Mouse (Mus musculus) inflammation-experienced regulatory T-cells, adult 6 months (primary cell): ENCODE measurements around the gene Arhgap17. TPM values are rescaled to one million over a fixed set of nuclear protein-coding genes. Genes with fewer than 3 reads are reported as not detected.

ENCODE experiments used
- ATAC-seq: one replicate; pipeline ENCODE4 v1.8.0; 2017
- polyA plus RNA-seq, 3 experiments: library from polyadenylated mRNA; unstranded; fragments of 100-300 nt; shearing (Covaris generic); gene quantifications; one replicate each; pipeline ENCODE4 v1.2.1; 2017

The Arhgap17 gene
- polyA plus RNA-seq, 3 experiments from 2014 or later, result 19.5 to 23.4 (median 22.6) TPM

DNA sequence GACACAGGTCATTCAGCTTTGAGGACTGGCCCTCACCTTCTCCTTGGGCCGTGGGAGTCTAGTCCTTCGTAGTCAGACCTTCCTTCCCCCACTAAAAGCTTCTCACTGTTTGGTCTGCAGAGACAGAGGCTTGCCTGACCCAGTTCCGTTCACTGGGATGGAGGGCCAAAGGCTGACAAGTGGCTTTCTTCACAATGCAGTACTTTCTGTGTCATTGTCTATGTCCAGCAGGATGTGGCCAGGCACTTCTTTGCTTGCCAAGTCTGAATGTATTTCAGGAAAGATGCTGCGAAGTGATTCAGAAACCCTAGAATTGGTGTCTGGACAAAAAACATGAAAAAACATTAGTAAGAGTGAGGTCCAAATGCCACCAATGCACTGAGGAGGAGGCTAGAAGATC lies 89.9 kb downstream of the Arhgap17 start:
- no peak for ATAC-seq

DNA sequence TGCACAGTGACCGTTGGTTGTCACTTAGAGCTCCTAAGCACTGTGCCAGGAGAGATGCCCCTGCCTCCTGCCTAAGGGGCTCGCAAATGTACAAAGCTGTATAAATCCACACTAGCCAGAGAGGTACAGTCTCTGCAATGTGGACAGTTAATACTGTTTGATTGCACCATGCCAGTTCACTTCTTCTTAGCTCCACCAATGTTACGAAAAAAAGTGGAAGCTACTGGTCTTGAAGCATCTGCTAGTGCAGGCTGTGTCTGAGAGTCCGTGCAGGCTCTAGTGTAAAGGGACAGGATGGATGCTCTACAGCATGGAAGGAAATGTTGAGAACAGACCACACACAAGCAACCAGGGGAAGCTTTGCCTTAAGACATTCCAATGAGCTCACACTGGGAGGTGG lies 93.1 kb downstream of the Arhgap17 start:
- no peak for ATAC-seq

DNA sequence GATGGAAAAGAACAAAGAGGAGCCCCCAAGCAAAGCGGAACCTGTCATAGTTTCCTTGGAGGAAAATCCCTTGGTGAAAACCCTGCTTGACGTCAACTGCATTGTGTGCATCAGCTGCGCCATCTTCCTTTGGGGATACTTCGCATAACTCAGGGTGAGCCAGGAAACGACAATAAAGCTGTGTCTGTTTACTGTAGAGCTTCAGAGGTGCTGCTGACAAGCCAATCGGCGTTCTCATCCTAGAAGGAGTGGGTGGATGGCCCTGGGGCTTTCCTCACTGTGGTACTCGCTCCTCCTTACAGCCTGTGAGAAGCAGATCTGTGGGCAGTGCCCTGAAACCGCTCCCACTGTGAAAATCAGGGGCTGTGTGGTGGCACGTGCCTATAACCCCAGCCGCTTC lies 96.7 kb downstream of the Arhgap17 start:
- peak; percentile 84 for ATAC-seq

DNA sequence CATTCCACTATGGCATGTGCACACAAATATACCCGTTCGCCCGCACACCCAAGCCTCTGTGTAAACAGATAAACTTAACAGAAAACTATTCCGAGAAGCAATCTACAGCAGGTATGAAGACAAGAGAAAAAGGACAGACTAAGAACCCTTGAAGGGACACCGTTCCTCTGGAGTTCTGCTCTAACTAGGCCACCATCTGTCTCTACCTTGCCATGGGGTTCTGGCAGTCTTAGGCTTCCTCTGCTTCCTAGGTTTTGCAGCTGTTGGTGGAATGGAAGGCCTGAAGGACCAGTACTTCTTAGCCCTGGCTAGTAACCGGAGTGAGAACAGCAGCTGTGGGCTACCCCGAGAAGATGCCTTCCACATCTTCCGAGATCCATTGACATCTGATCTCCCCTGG lies 111.6 kb downstream of the Arhgap17 start:
- no peak for ATAC-seq

DNA sequence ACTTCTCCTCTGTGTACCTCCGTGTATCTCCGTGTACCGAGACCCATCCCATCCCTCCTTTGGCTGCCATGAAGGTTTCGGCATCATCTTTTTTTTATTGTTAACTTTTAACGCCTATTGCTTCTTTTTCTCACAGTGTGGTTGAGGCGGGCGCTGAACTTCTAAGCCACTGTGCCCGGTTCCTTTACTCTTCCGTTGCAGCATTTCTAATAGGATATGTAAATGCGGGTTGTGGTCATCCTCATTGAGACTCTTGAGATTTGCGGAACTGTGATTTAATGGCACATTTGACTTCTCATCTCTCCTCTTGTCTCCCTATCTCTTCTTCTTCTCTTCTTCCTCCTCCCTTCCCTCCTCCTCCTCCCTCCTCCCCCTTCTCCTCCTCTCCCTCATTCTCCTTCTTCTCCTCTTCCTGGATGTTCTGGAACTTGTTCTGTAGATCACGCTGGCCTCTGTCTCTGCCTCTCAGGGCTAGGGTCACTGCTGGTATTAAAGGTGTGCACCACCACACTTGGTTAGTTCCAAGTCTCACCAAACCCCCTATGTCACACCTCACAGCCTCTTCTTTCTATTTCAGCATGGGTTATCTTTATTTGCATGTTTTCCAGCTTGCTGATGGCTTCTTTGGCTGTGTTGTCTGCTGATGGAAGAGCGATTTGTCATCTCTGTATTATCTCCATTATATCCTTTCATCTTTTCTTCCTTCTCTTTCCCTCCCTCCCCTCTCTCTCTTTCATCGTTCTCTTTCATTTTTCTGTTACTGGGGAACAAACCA lies 115.3 kb downstream of the Arhgap17 start:
- no peak for ATAC-seq

DNA sequence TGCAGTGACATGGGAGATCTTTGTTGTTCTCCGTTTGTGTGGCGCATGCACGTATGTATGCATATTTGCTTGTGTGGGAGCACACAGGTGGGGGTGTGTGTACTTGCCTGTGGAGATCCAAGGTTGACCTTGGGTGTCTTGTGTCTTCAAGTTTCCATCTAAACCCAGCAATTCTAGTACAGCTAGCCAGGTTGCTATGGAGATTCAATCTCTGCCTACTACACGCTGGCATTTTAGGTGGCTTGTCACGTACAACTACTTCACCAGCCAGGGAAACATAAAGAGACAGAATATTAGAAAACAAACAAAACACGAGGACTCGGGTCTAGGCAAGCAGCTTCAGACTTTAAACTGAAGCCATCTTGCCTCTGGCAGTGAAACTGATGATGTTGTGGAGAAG lies 116.3 kb downstream of the Arhgap17 start:
- ATAC-seq, result no peak

DNA sequence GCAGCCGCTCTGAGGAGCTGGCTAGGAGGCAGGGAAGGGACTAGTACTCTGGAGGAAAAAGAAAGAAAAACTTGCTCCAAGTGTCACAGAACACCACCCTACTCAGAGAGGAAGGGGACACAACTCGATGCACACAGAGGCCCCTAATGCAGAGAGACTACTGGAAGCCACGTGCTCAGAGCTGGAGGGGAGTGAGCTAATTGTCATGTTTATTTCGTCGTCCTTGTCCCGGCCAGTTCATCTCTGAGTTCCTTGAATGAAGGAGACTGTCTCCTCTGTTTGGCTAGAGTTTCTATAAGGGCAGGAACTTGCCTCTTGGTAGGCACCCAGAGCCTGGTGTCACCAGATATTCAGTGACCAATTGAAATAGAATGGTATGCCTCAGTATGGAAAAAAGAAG lies 118.4 kb downstream of the Arhgap17 start:
- no peak for ATAC-seq

DNA sequence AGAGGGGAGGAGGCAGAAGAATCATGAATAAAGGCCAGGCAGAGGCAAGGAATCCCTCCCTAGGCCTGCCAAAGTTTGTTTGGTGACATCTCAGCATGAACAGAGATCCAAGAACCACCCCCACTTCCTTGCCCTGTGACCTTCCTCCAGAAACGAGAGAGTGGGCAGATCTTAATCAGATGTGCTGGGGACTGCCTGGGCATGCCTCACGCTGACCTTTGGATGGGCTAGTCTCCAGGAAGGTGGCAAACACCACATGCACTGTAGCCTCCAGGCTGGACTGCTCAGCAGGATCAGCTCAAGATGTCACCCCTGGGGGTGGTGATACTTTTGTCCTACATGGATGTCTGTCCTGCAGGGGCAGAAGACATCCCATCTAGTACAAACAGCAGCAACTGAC lies 121.5 kb downstream of the Arhgap17 start:
- no peak for ATAC-seq

DNA sequence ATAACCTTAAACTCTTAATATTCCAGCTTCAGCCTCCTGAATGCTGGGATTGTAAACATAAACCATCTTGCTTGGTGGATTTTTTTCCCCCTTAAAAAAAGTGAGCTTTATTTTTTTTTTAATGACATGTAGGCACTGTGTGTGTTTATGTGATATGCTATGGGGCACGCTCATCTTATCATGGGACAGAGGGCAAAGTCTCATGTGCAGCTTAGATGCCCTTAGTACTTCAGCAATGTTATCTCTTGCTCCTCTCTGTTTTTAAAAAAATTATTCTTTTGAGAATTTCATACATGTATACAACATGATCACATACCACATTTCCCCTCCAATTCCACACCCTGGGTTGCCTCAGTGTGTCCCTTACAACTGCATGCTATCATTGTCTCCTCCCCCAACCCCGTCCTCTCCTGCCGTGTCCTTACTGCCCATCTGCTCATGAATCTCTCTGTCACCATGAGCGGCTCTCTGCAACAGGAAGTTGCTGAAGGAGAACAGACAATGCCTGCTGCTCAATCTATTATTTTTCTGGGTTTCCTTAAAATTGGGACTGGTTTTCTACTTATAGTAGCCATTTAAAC lies 123.1 kb downstream of the Arhgap17 start:
- ATAC-seq, result no peak

DNA sequence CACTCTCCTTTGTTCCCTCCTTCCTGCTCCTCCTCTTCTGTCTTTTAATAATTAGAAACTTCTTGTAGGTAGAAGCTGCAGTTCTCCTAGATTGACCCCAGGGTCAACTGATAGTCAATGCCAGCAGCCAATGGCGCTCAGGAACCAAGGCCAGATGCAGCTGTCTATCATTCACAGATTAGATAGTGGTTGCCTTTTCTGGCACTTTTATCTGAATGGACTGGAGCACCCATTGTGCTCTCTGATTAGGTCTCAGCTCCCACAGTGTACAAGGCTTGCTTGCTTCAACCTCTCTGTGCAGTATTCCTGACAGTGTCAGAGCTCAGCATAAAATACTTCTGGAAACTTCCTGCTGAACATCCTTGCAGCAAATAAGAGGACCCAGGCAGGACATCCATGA lies 124.9 kb downstream of the Arhgap17 start:
- no peak for ATAC-seq

DNA sequence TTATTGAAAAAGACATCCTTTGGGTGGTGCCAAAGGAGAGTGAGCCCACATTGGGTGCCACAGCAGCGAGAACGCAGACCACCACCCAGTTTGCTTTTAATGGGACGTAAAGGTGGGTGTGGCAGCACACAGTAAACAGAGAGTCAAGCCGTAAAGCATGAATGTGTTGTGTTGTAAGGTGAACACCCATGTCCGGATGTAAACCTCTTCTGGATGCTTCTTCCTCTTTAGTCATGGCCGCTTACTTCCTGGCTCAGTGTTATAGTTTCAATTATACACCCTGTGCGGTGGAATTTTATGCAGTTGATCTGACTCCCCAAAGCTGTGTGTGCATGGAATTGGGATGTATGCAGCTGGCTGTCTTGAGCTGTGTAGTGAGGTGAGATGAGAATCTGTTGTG lies 127.5 kb downstream of the Arhgap17 start:
- no peak for ATAC-seq

DNA sequence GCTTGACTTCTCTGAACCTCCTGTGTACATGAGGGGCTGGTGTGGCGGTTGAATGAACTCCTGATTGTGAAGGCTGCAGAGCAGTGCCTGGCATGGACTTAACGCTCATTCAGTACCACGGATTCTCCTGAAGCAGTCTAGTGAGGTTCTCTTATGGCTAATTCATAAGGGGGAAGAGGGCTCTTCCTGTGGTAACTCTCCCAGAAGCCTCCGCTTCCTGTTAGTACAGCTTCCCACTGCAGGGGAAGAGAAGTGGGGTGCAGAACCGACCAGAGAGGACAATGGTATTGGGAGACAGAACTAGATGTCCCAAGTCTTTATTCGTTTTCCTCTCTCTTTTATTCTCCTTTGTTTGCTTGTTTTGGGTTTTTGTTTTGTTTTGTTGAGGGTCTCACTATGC lies 129.7 kb downstream of the Arhgap17 start:
- peak; percentile 25 for ATAC-seq

DNA sequence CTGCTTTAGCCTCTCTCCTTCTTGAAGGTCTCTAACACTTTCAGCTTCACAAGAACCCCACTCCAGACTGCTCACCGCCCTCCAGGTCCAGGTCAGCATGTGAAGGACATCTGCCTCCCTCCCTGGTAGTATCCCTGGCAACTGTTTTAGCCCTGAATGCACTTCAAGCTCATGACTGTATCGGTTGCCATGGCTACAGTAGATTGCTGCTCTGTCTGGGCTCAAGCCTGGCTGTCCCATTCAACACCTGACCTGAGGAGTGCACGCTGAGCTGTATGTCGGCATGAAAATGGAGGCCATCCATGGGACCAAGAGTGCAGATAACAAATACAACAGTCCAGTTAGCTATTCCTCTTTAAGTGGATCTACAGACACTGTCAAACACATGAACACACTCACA lies 131.1 kb downstream of the Arhgap17 start:
- ATAC-seq, result no peak

DNA sequence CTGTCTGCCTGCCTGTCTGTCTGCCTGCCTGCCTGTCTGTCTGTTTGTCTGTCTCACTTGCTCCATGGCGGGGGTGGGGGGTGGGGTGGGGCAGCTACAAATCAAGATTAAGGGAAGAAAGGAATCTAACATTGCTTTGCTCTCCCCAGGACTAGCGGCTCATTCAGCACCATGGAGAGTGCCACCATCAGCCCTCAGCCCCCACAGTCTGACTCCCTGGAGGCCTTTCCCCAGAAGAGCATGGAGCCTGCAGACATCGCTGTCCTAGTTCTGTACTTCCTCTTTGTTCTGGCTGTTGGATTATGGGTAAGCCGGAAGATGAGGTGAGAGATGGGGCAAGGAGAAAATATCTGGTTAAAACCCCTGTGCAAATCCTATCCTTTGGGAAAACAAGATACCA lies 134.3 kb downstream of the Arhgap17 start:
- no peak for ATAC-seq

Other genes with a start within 250 kb of the Arhgap17 start
- gene Tnrc6a, start 246.0 kb downstream of the Arhgap17 start, polyA plus RNA-seq, result 100 to 1,000 TPM in 1 of 3 experiments, 10 to 100 TPM in 2; 63.0 to 158 (median 70.6) TPM
- gene Slc5a11, start 155.1 kb downstream of the Arhgap17 start, polyA plus RNA-seq, result 1 to 10 TPM in 1 of 3 experiments, under 1 TPM in 2; 0.27 to 1.9 (median 0.60) TPM
- gene Lcmt1, start 131 bp downstream of the Arhgap17 start, polyA plus RNA-seq, result 10 to 100 TPM; 28.0 to 33.4 (median 30.3) TPM
- gene Aqp8, start 92.4 kb upstream of the Arhgap17 start, polyA plus RNA-seq, result not detected
- not detected for gene Zkscan2, start 130.5 kb upstream of the Arhgap17 start, polyA plus RNA-seq